Mouse (Mus musculus) monocyte, adult 5-6 weeks (primary cell): ENCODE measurements around the gene Fam219b. TPM values are rescaled to one million over a fixed set of nuclear protein-coding genes. Genes with fewer than 3 reads are reported as not detected.

Experiments used
- ATAC-seq: fragments of 153-309, 156-312 bp; replicated peaks from 2 replicates; pipeline ENCODE4 v1.8.0; 2017; ENCODE audit warnings: mild to moderate bottlenecking; ENCODE audit not compliant: low TSS enrichment, insufficient number of reproducible peaks, severe bottlenecking, poor library complexity, low FRiP score
- total RNA-seq: library from RNA; stranded (forward); fragments of 200-1000, 200-491, 200-594 nt; gene quantifications from 3 replicates; pipeline ENCODE4 v1.2.3, GENCODE M21; 2017

Fam219b gene
- 17.5 to 23.5 TPM (median 18.2 TPM) in 3 replicates for total RNA-seq

GRCm38 (mm10) chr9:57537044-57537727, at the start of gene Fam219b:
Fam219b (plus strand) TSS chr9:57537528.
- ATAC-seq: peak; percentile 90

GRCm38 (mm10) chr9:57487807-57488206, 49.5 kb upstream of the Fam219b start:
- no peak for ATAC-seq

GRCm38 (mm10) chr9:57493532-57493931, 43.8 kb upstream of the Fam219b start:
- ATAC-seq: no peak

- no peak for ATAC-seq
Measured at GRCm38 (mm10) chr9:57494970-57495369, 42.4 kb upstream of the Fam219b start.

GRCm38 (mm10) chr9:57497236-57497635, 40.1 kb upstream of the Fam219b start:
- no peak for ATAC-seq

- no peak for ATAC-seq
Measured at GRCm38 (mm10) chr9:57498536-57498935, 38.8 kb upstream of the Fam219b start.

- no peak for ATAC-seq
Measured at GRCm38 (mm10) chr9:57501452-57501851, 35.9 kb upstream of the Fam219b start.

GRCm38 (mm10) chr9:57501861-57502260, 35.5 kb upstream of the Fam219b start:
- ATAC-seq: no peak

- no peak for ATAC-seq
Measured at GRCm38 (mm10) chr9:57502911-57503621, 34.3 kb upstream of the Fam219b start.

GRCm38 (mm10) chr9:57503622-57504380, 33.5 kb upstream of the Fam219b start, which contains the start of gene Rpp25:
Rpp25 (plus strand) TSS chr9:57504026.
- no peak for ATAC-seq

- ATAC-seq: no peak; the same call in 1 of the 2 replicates
Measured at GRCm38 (mm10) chr9:57504381-57504700, 33.0 kb upstream of the Fam219b start.

GRCm38 (mm10) chr9:57504891-57505290, 32.4 kb upstream of the Fam219b start:
- no peak for ATAC-seq

GRCm38 (mm10) chr9:57505700-57506099, 31.6 kb upstream of the Fam219b start:
- ATAC-seq: no peak

- no peak for ATAC-seq
Measured at GRCm38 (mm10) chr9:57510577-57510976, 26.8 kb upstream of the Fam219b start.

GRCm38 (mm10) chr9:57517113-57517512, 20.2 kb upstream of the Fam219b start:
- ATAC-seq: peak; percentile 62; the same call in 1 of the 2 replicates

- no peak for ATAC-seq
Measured at GRCm38 (mm10) chr9:57520375-57521055, 16.8 kb upstream of the Fam219b start.

GRCm38 (mm10) chr9:57521056-57521911, 16.0 kb upstream of the Fam219b start, which contains the start of gene Cox5a:
Cox5a (plus strand) TSS chr9:57521274.
- ATAC-seq: peak; percentile 87
